Mouse (Mus musculus) lung, embryonic 14.5 days (tissue): ENCODE measurements around the gene Pdha2. TPM values are rescaled to one million over a fixed set of nuclear protein-coding genes. Genes with fewer than 3 reads are reported as not detected.

Experiments
- ATAC-seq: fragments of 200-750 bp; cut with Nextera tagmentation; 2 replicates; pipeline ENCODE4 v1.8.0; 2017; ENCODE audit warnings: mild to moderate bottlenecking, moderate TSS enrichment, moderate library complexity; ENCODE audit not compliant: insufficient read depth
- DNase-seq: peaks from one replicate; pipeline ENCODE4 v3.0.0-alpha.2; 2015
- H3K27ac ChIP-seq: fragments of 300-500 bp; sonication (generic); 2 replicates; pipeline ENCODE4 v1.5.1; 2014; ENCODE audit warnings: low read depth, mild to moderate bottlenecking, moderate library complexity
- H3K27me3 ChIP-seq: fragments of 300-500 bp; sonication (generic); 2 replicates; pipeline ENCODE4 v1.6.1; 2014; ENCODE audit warnings: low read length, control low read depth; ENCODE audit not compliant: insufficient read depth
- H3K36me3 ChIP-seq: fragments of 300-500 bp; sonication (generic); 2 replicates; pipeline ENCODE4 v1.6.1; 2014; ENCODE audit warnings: control low read depth; ENCODE audit not compliant: insufficient read depth
- H3K4me1 ChIP-seq: fragments of 300-500 bp; sonication (generic); 2 replicates; pipeline ENCODE4 v1.6.1; 2014; ENCODE audit warnings: antibody characterized with exemption, control low read depth; ENCODE audit not compliant: insufficient read depth
- H3K4me2 ChIP-seq: fragments of 300-500 bp; sonication (generic); 2 replicates; pipeline ENCODE4 v1.6.1; 2014; ENCODE audit warnings: mild to moderate bottlenecking
- H3K4me3 ChIP-seq: fragments of 300-500 bp; sonication (generic); 2 replicates; pipeline ENCODE4 v1.5.1; 2014; ENCODE audit warnings: low read depth, low read length
- H3K9ac ChIP-seq: fragments of 300-500 bp; sonication (generic); 2 replicates; pipeline ENCODE4 v1.6.1; 2014
- H3K9me3 ChIP-seq: fragments of 300-500 bp; sonication (generic); 2 replicates; pipeline ENCODE4 v1.6.1; 2016; ENCODE audit warnings: low read depth, low read length, control low read depth
- CTCF ChIP-seq: IDR thresholded peaks from 2 replicates; pipeline ENCODE4 v1.5.1; 2016; ENCODE audit warnings: antibody characterized with exemption, low read depth
- WGBS: fragments of 180-500 bp; shearing (Covaris S2); extraction: QIAGEN DNeasy Blood & Tissue Kit; methylation state at CpG from one replicate; pipeline ENCODE4 v1.1.7; 2014; 5-methylcytosine and 5-hydroxymethylcytosine counted together
- polyA plus RNA-seq: library from polyadenylated mRNA; unstranded; fragments of >200 nt; fragmentation: Nextera tagmentation; extraction: Ambion mirVana; gene quantifications from 2 replicates; pipeline ENCODE4 v1.2.1, GENCODE M21; 2014

Pdha2 gene
- not detected in 2 replicates for polyA plus RNA-seq

DNA sequence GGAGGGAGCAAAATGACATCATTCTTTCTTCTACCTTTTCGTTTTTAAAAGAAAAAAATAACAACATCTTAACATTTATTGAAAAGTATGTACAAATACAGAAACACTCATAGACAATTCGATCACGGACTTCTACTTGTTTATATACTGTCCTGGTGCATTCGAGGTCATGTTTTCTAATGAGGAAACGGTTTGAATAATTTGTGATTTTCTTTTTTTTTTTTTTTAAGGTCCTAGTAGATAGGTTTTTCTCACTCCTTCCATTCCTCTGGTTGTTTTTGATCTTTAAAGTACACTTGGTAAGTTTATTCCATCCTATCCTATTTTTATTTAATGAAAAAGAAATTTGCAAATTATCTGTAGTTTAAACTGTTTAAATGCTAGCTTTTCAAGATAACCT, at the start of gene Pdha2:
Pdha2 (minus strand) TSS at position 101 of the 400 bp plus-strand sequence.
- ATAC-seq, result no peak
- no peaks in the 10 kb centered on the region for H3K9me3 ChIP-seq
- TF ChIP-seq CTCF, result no peak
- no peak for DNase-seq
- no peaks in the 10 kb centered on the region for H3K4me1 ChIP-seq
- no peak within 1 kb of the TSS for H3K27ac ChIP-seq
- H3K36me3 ChIP-seq, result no peaks in the 10 kb centered on the region
- WGBS, result 84% methylated on average over 5 of the region's 5 CpGs
- H3K27me3 ChIP-seq, result no peaks in the 10 kb centered on the region
- H3K4me3 ChIP-seq, result no peak within 1 kb of the TSS
- H3K4me2 ChIP-seq, result no peak within 1 kb of the TSS
- H3K9ac ChIP-seq, result no peak within 1 kb of the TSS

- H3K27ac ChIP-seq, result no peak overlapping the region
- H3K36me3 ChIP-seq, result no peaks in the 10 kb centered on the region
- H3K27me3 ChIP-seq, result no peaks in the 10 kb centered on the region
- H3K4me3 ChIP-seq, result no peak overlapping the region
- no peaks in the 10 kb centered on the region for H3K9me3 ChIP-seq
- DNase-seq (no peak), ATAC-seq (no peak)
- TF ChIP-seq CTCF, result no peak
- H3K9ac ChIP-seq, result no peak overlapping the region
- no peak overlapping the region for H3K4me2 ChIP-seq
- no peaks in the 10 kb centered on the region for H3K4me1 ChIP-seq
- WGBS, result 89% methylated on average over 1 of the region's 1 CpGs
Observed at GRCm38 (mm10) chr3:141260518-141260917, 48.4 kb upstream of the Pdha2 start.

DNA sequence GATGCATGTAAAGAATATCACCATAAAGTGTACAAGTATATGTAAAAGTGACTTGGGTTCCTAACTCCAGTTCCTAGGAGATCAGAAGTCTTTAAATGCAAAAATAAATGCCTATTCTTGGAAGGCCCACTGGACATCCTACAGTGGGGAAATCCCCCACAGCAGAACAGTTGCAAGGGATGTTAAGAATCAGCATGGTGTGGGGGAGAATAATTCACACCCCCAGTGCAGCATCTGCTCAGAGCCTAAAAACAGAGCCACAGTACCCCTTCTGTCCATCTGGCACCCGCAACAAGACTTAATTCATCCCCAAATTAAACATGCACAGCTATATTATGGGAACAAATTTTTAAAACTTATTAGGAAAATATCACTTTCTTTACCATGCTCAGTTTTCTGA, 39.3 kb upstream of the Pdha2 start:
- H3K27ac ChIP-seq, result no peak overlapping the region
- no peak for ATAC-seq
- no peak for TF ChIP-seq CTCF
- H3K9ac ChIP-seq, result no peak overlapping the region
- no peak overlapping the region for H3K4me3 ChIP-seq
- H3K9me3 ChIP-seq, result no peaks in the 10 kb centered on the region
- H3K36me3 ChIP-seq, result no peaks in the 10 kb centered on the region
- H3K4me1 ChIP-seq, result no peaks in the 10 kb centered on the region
- 82% methylated on average over 1 of the region's 1 CpGs for WGBS
- H3K4me2 ChIP-seq, result no peak overlapping the region
- no peaks in the 10 kb centered on the region for H3K27me3 ChIP-seq
- no peak for DNase-seq

- 69% methylated on average over 5 of the region's 5 CpGs for WGBS
- TF ChIP-seq CTCF, result no peak
Observed at GRCm38 (mm10) chr3:141244725-141245298, 32.7 kb upstream of the Pdha2 start.

GRCm38 (mm10) chr3:141238071-141238470, 25.9 kb upstream of the Pdha2 start:
- WGBS, result 63% methylated on average over 2 of the region's 2 CpGs

More at GRCm38 (mm10) chr3:141244725-141245298, 32.7 kb upstream of the Pdha2 start:
- Histone ChIP-seq H3K4me3 (no peak overlapping the region), H3K27me3 (no peaks in the 10 kb centered on the region), H3K4me1 (no peaks in the 10 kb centered on the region), H3K27ac (no peak overlapping the region), H3K4me2 (no peak overlapping the region), H3K36me3 (no peaks in the 10 kb centered on the region), H3K9me3 (no peaks in the 10 kb centered on the region), H3K9ac (no peak overlapping the region)
- DNase-seq (no peak), ATAC-seq (no peak)

DNA sequence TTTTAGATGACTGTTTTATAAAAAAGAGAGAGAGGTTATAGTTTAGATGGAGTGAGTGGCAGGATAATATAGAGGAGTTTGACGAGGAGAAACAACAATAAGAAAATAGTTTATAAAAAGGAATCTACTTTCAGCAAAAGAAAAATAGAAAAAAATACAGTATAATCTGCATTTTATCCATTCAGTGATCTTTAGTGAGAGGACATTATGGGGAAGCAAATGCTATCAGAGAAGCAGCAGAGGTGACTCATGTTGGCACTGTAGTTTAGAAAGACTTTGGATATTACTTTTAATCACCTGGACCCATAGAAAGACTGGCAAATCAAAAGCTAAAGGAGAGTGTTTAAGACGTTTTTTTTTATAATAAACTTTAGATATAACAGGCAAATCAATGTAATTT, 17.0 kb upstream of the Pdha2 start:
- Histone ChIP-seq H3K9ac (no peak overlapping the region), H3K27me3 (no peaks in the 10 kb centered on the region), H3K27ac (no peak overlapping the region), H3K36me3 (no peaks in the 10 kb centered on the region), H3K9me3 (no peaks in the 10 kb centered on the region), H3K4me2 (no peak overlapping the region), H3K4me1 (no peaks in the 10 kb centered on the region), H3K4me3 (no peak overlapping the region)
- WGBS, result 50% methylated on average over 2 of the region's 2 CpGs
- no peak for TF ChIP-seq CTCF
- ATAC-seq (no peak), DNase-seq (no peak)

More at GRCm38 (mm10) chr3:141238071-141238470, 25.9 kb upstream of the Pdha2 start:
- Histone ChIP-seq H3K27me3 (no peaks in the 10 kb centered on the region), H3K4me1 (no peaks in the 10 kb centered on the region), H3K4me2 (no peak overlapping the region), H3K9ac (no peak overlapping the region), H3K4me3 (no peak overlapping the region), H3K27ac (no peak overlapping the region), H3K9me3 (no peaks in the 10 kb centered on the region), H3K36me3 (no peaks in the 10 kb centered on the region)
- ATAC-seq (no peak), DNase-seq (no peak)
- no peak for TF ChIP-seq CTCF

DNA sequence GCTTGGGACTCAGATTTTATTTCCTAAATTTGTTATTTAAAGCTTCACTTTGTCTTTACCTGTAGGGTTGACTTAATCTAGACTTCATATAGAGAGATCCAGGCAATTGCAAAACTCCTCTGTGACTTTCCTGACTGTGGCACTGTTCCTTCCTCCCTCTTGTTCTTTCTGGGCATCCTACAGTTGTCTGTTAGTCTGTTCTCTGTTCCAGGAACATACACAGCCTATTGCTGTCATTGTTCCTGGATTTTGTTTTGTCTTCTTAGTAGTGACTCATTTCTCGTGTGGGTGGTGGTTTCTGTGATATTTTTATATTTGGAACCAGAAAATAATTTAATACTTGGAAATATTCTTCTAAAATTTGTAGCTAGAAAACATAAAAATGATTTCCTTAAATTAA, 10.2 kb upstream of the Pdha2 start:
- H3K27ac ChIP-seq, result no peak overlapping the region
- no peak for ATAC-seq

More for the DNA sequence above, 10.2 kb upstream of the Pdha2 start:
- TF ChIP-seq CTCF, result no peak
- no peaks in the 10 kb centered on the region for H3K36me3 ChIP-seq
- no peak overlapping the region for H3K4me2 ChIP-seq
- no peak for DNase-seq
- no peaks in the 10 kb centered on the region for H3K9me3 ChIP-seq
- no peak overlapping the region for H3K9ac ChIP-seq
- no peaks in the 10 kb centered on the region for H3K4me1 ChIP-seq
- 47% methylated on average over 1 of the region's 1 CpGs for WGBS
- H3K4me3 ChIP-seq, result no peak overlapping the region
- H3K27me3 ChIP-seq, result no peaks in the 10 kb centered on the region
